Mouse (Mus musculus) thymus, postnatal 36 days (tissue): ENCODE data around the gene Efna3.

Experiments used
- DNase-seq, 2 experiments: peaks; one replicate each; pipeline ENCODE4 v3.0.0; 2022; ENCODE audit warnings: mixed read lengths in 2 of 2

Gene Efna3

GRCm38 (mm10) chr3:89322514-89323165 is at the start of gene Efna3:
TSS of gene Efna3 (minus strand) at chr3:89322965.
- peak; percentile 70 to 76 for DNase-seq

GRCm38 (mm10) chr3:89367338-89367737 is 44.6 kb upstream of the Efna3 start:
- no peak for DNase-seq

- DNase-seq: no peak
Observed at GRCm38 (mm10) chr3:89365486-89366414, 43.0 kb upstream of the Efna3 start.

- DNase-seq: no peak
Observed at GRCm38 (mm10) chr3:89365153-89365485, 42.4 kb upstream of the Efna3 start, which contains the start of gene Dcst1. TSS of gene Dcst1 (minus strand) at chr3:89365253.

GRCm38 (mm10) chr3:89364631-89365030 is 41.9 kb upstream of the Efna3 start:
- DNase-seq: no peak

GRCm38 (mm10) chr3:89361675-89362074 is 38.9 kb upstream of the Efna3 start, which contains the start of gene Dcst2:
TSS of gene Dcst2 (plus strand) at chr3:89361975.
- no peak for DNase-seq

- DNase-seq: no peak
Observed at GRCm38 (mm10) chr3:89360237-89360636, 37.5 kb upstream of the Efna3 start.

- no peak for DNase-seq
Observed at GRCm38 (mm10) chr3:89359630-89360029, 36.9 kb upstream of the Efna3 start.

GRCm38 (mm10) chr3:89356029-89356428 is 33.3 kb upstream of the Efna3 start:
- DNase-seq: no peak

GRCm38 (mm10) chr3:89355512-89355902 is 32.7 kb upstream of the Efna3 start:
- DNase-seq: no peak

- peak; percentile 76 to 81 for DNase-seq
Observed at GRCm38 (mm10) chr3:89354816-89355511, 32.2 kb upstream of the Efna3 start.

- no peak for DNase-seq
Observed at GRCm38 (mm10) chr3:89351271-89351670, 28.5 kb upstream of the Efna3 start.

GRCm38 (mm10) chr3:89349869-89350501 is 27.2 kb upstream of the Efna3 start, which contains the start of gene Adam15:
TSS of gene Adam15 (minus strand) at chr3:89349996.
- peak; percentile 84 to 88 for DNase-seq

- DNase-seq: peak in 1 of 2 experiments; percentile 25
Observed at GRCm38 (mm10) chr3:89348911-89349868, 26.4 kb upstream of the Efna3 start.

GRCm38 (mm10) chr3:89347916-89348315 is 25.2 kb upstream of the Efna3 start:
- no peak for DNase-seq

GRCm38 (mm10) chr3:89346815-89347540 is 24.2 kb upstream of the Efna3 start:
- DNase-seq: no peak

- no peak for DNase-seq
Observed at GRCm38 (mm10) chr3:89343279-89343678, 20.5 kb upstream of the Efna3 start.

GRCm38 (mm10) chr3:89341794-89342193 is 19.0 kb upstream of the Efna3 start:
- no peak for DNase-seq

GRCm38 (mm10) chr3:89340465-89340864 is 17.7 kb upstream of the Efna3 start:
- DNase-seq: peak; percentile 64 to 73

GRCm38 (mm10) chr3:89339416-89339815 is 16.7 kb upstream of the Efna3 start:
- peak; percentile 61 to 71 for DNase-seq
